8 mouse cellular contexts compared by ENCODE assay signal in genomic region chr1:79697382-79697781, GRCm38 (mm10). TPM values are rescaled to one million over a fixed set of nuclear protein-coding genes. Genes with fewer than 3 reads are reported as not detected.
A peak's percentile ranks its signal among the peaks of the same experiment; 100 is the strongest.
DNase-seq lines count a peak whose midpoint lies in the region; ATAC-seq and TF ChIP-seq lines count a peak whose summit lies in the region.

No protein-coding gene starts in this region.

- no peaks in the 10 kb centered on the region for H3K9me3 ChIP-seq in liver, embryonic 12.5 days (replicated peaks)
- no peaks in the 10 kb centered on the region for H3K9me3 ChIP-seq in hindbrain, embryonic 10.5 days
- no peaks in the 10 kb centered on the region for H3K9me3 ChIP-seq in liver, postnatal 0 days (ENCODE audit: low read length)
- no peaks in the 10 kb centered on the region for H3K9me3 ChIP-seq in neural tube, embryonic 14.5 days (ENCODE audit: control insufficient read depth, low read length)

- H3K4me3 ChIP-seq in liver, embryonic 12.5 days, result no peak overlapping the region
- H3K4me3 ChIP-seq in hindbrain, embryonic 10.5 days, result no peak overlapping the region
- H3K4me3 ChIP-seq in liver, postnatal 0 days (ENCODE audit: low read depth, low read length), result no peak overlapping the region
- H3K4me3 ChIP-seq in neural tube, embryonic 14.5 days (ENCODE audit: low read depth, low read length), result no peak overlapping the region

- no peak overlapping the region for H3K9ac ChIP-seq in liver, embryonic 12.5 days
- H3K9ac ChIP-seq in liver, postnatal 0 days (replicated peaks), result no peak overlapping the region
- no peak overlapping the region for H3K9ac ChIP-seq in neural tube, embryonic 14.5 days (replicated peaks; ENCODE audit: low read depth, low read length)

- no peak for TF ChIP-seq EP300 in liver, postnatal 0 days (IDR thresholded peaks at IDR 0.05; ENCODE audit: low read depth)

- TF ChIP-seq CTCF in liver, postnatal 0 days (IDR thresholded peaks at IDR 0.05; ENCODE audit: low read depth), result no peak

- intact Hi-C loops in gastrocnemius, postnatal 14 days (cut with DNase I; ENCODE audit: low total_unique reads), result no loop called here

- H3K27ac ChIP-seq in liver, embryonic 12.5 days, result no peak overlapping the region
- H3K27ac ChIP-seq in hindbrain, embryonic 10.5 days, result no peak overlapping the region
- no peak overlapping the region for H3K27ac ChIP-seq in liver, postnatal 0 days (ENCODE audit: low read depth)
- H3K27ac ChIP-seq in neural tube, embryonic 14.5 days (ENCODE audit: low read depth, low read length), result no peak overlapping the region

- H3K4me1 ChIP-seq in liver, embryonic 12.5 days, result peaks cover 3% of the 10 kb centered on the region; the same call in 1 of the 2 replicates
- peaks cover 12% of the 10 kb centered on the region; the same call in 1 of the 2 replicates for H3K4me1 ChIP-seq in hindbrain, embryonic 10.5 days (replicated peaks)
- H3K4me1 ChIP-seq in liver, postnatal 0 days (ENCODE audit: insufficient read depth), result peaks cover 9% of the 10 kb centered on the region
- no peaks in the 10 kb centered on the region for H3K4me1 ChIP-seq in neural tube, embryonic 14.5 days (ENCODE audit: control insufficient read depth, insufficient read depth, low read length)

- 73% methylated on average over 9 of the region's 9 CpGs for WGBS in liver, embryonic 12.5 days (ENCODE audit: insufficient replicate concordance)
- WGBS in hindbrain, embryonic 10.5 days, result 62% methylated on average over 9 of the region's 9 CpGs
- 34% methylated on average over 9 of the region's 9 CpGs for WGBS in liver, postnatal 0 days (ENCODE audit: insufficient replicate concordance)
- 21% methylated on average over 9 of the region's 9 CpGs for WGBS in neural tube, embryonic 14.5 days

- no peak overlapping the region for H3K4me2 ChIP-seq in liver, embryonic 12.5 days
- 0 out of 2 replicates have a peak overlapping the region, but pooled peaks have one; percentile 13 for H3K4me2 ChIP-seq in liver, postnatal 0 days (ENCODE audit: low read depth, low read length)
- no peak overlapping the region for H3K4me2 ChIP-seq in neural tube, embryonic 14.5 days (ENCODE audit: low read depth, low read length)

- no peak for ATAC-seq in liver, embryonic 12.5 days
- ATAC-seq in liver, postnatal 0 days, result peak; percentile 45; the same call in 1 of the 2 replicates
- peak; percentile 84 for ATAC-seq in neural tube, embryonic 14.5 days (ENCODE audit: low read depth)

- DNase-seq in adrenal gland, adult 2 months, result peak; percentile 18
- no peak for DNase-seq in adrenal gland, adult 8-10 months
- DNase-seq in liver, result peak; percentile 15
- DNase-seq in hindbrain, embryonic 10.5 days (ENCODE audit: low spot score), result peak; percentile 33
- DNase-seq in liver, postnatal 0 days, result peak; percentile 40
- DNase-seq in gastrocnemius, postnatal 14 days, result no peak

- H3K36me3 ChIP-seq in liver, embryonic 12.5 days, result peaks cover 4% of the 10 kb centered on the region; the same call in 1 of the 2 replicates
- peaks cover 4% of the 10 kb centered on the region for H3K36me3 ChIP-seq in hindbrain, embryonic 10.5 days
- H3K36me3 ChIP-seq in liver, postnatal 0 days (replicated peaks; ENCODE audit: insufficient read depth, low read length), result no peaks in the 10 kb centered on the region
- H3K36me3 ChIP-seq in neural tube, embryonic 14.5 days (ENCODE audit: control insufficient read depth, insufficient read depth, low read length), result no peaks in the 10 kb centered on the region

- no peaks in the 10 kb centered on the region for H3K27me3 ChIP-seq in liver, embryonic 12.5 days (replicated peaks)
- no peaks in the 10 kb centered on the region for H3K27me3 ChIP-seq in hindbrain, embryonic 10.5 days (ENCODE audit: insufficient read depth, poor library complexity, severe bottlenecking)
- no peaks in the 10 kb centered on the region for H3K27me3 ChIP-seq in liver, postnatal 0 days (ENCODE audit: insufficient read depth, low read length)
- H3K27me3 ChIP-seq in neural tube, embryonic 14.5 days (ENCODE audit: control insufficient read depth, insufficient read depth, low read length), result no peaks in the 10 kb centered on the region

RNA-seq across cellular contexts. Expression of gene Ap1s3, which starts 25.6 kb away (rescaled TPM):
- total RNA-seq in adrenal gland, adult 2 months (2021), result under 1 TPM; 0.46 to 0.59 TPM
- 1.5 and 3.8 TPM in 2 replicates for polyA plus RNA-seq in adrenal gland, adult 2 months (2012; rRNA removed)
- total RNA-seq in adrenal gland, adult 8-10 months (2022), result 1 to 10 TPM in 2 of 4 experiments, under 1 TPM in 2; 0.67 to 1.2 (median 0.96) TPM
- polyA plus RNA-seq in liver, embryonic 12.5 days (2016; fragmentation: Nextera tagmentation; extraction: Ambion mirVana), result 0.25 and 0.31 TPM in 2 replicates
- polyA plus RNA-seq in hindbrain, embryonic 10.5 days (2016; fragmentation: Nextera tagmentation; extraction: Ambion mirVana), result 0.12 and 0.30 TPM in 2 replicates
- polyA plus RNA-seq in liver, postnatal 0 days (2015; fragmentation: Nextera tagmentation; extraction: Ambion mirVana), result 0.24 and 0.27 TPM in 2 replicates
- polyA plus RNA-seq in neural tube, embryonic 14.5 days (2014; fragmentation: Nextera tagmentation; extraction: Ambion mirVana), result 0.29 TPM in 1 of 2 replicates, not detected in the other
- total RNA-seq in gastrocnemius, postnatal 14 days (2021), result under 1 TPM in 1 of 2 experiments, not detected in 1; 0.16 TPM

Comparison
In these comparisons a context has a peak if more than half of its experiments do, and no peak if none do; other contexts are left out.
1. DNase-seq: peak in adrenal gland, adult 2 months (single experiment), liver (single experiment), hindbrain, embryonic 10.5 days (single experiment) and liver, postnatal 0 days (single experiment); none in adrenal gland, adult 8-10 months (single experiment) and gastrocnemius, postnatal 14 days (single experiment).